Mouse (Mus musculus) hindlimb bud, embryonic 11.5 days (tissue): ENCODE measurements at regions not wholly inside any gene's neighbourhood (a gene's known extent, or its start where the extent isn't known, plus 50 kb on each side); places are given as distances from the start of the nearest gene placed in this dataset.

Experiments used
- DNase-seq: peaks from one replicate; pipeline ENCODE4 v3.0.0-alpha.2; 2012; ENCODE audit warnings: low read depth, low spot score; ENCODE audit errors: extremely low spot score

- no peak for DNase-seq
Observed at GRCm38 (mm10) chr10:23611183-23611582, 175.9 kb downstream of the Rps12 start.

- no peak for DNase-seq
Observed at GRCm38 (mm10) chr10:23610485-23610884, 176.6 kb downstream of the Rps12 start.

- DNase-seq, result no peak
Observed at GRCm38 (mm10) chr10:23610046-23610445, 177.0 kb downstream of the Rps12 start.

- no peak for DNase-seq
Observed at GRCm38 (mm10) chr10:23609270-23609914, 177.7 kb downstream of the Rps12 start.

GRCm38 (mm10) chr10:23600701-23601100, 186.4 kb downstream of the Rps12 start:
- DNase-seq, result no peak

- no peak for DNase-seq
Observed at GRCm38 (mm10) chr10:23595541-23595940, 191.5 kb downstream of the Rps12 start.

- no peak for DNase-seq
Observed at GRCm38 (mm10) chr10:23580230-23580629, 206.8 kb downstream of the Rps12 start.

- no peak for DNase-seq
Observed at GRCm38 (mm10) chr10:23571013-23571412, 216.1 kb downstream of the Rps12 start.

- DNase-seq, result no peak
Observed at GRCm38 (mm10) chr10:23569386-23569785, 217.7 kb downstream of the Rps12 start.

GRCm38 (mm10) chr10:23562273-23562885, 211.8 kb upstream of the Eya4 start:
- no peak for DNase-seq

- no peak for DNase-seq
Observed at GRCm38 (mm10) chr10:23559980-23560658, 209.5 kb upstream of the Eya4 start.

- no peak for DNase-seq
Observed at GRCm38 (mm10) chr10:23557828-23558227, 207.2 kb upstream of the Eya4 start.

- no peak for DNase-seq
Observed at GRCm38 (mm10) chr10:23549207-23549606, 198.6 kb upstream of the Eya4 start.

GRCm38 (mm10) chr10:23548322-23548721, 197.7 kb upstream of the Eya4 start:
- DNase-seq, result no peak

- DNase-seq, result no peak
Observed at GRCm38 (mm10) chr10:23542712-23543111, 192.1 kb upstream of the Eya4 start.

- DNase-seq, result no peak
Observed at GRCm38 (mm10) chr10:23541914-23542313, 191.3 kb upstream of the Eya4 start.

- DNase-seq, result no peak
Observed at GRCm38 (mm10) chr10:23534636-23535035, 184.1 kb upstream of the Eya4 start.

GRCm38 (mm10) chr10:23531964-23532758, 181.6 kb upstream of the Eya4 start:
- no peak for DNase-seq

GRCm38 (mm10) chr10:23530715-23531114, 180.1 kb upstream of the Eya4 start:
- DNase-seq, result no peak

GRCm38 (mm10) chr10:23526796-23527195, 176.2 kb upstream of the Eya4 start:
- no peak for DNase-seq

GRCm38 (mm10) chr10:23522664-23523063, 172.1 kb upstream of the Eya4 start:
- DNase-seq, result no peak
